Mouse (Mus musculus) CH12.LX (cell line): Measurements from ENCODE around the gene Vps37c.

Experiments used
- CHD2 ChIP-seq: IDR thresholded peaks from 2 replicates; pipeline ENCODE4 v1.6.1; 2011; ENCODE audit warnings: low read length, improper control_type of control experiment
- CTCF ChIP-seq, 2 experiments: IDR thresholded peaks in 1 of 2; conservative IDR thresholded peaks in 1 of 2; 2 replicates each; pipeline ENCODE4 v1.5.1; 2011 to 2012; ENCODE audit warnings: low read depth in 2 of 2, low read length in 2 of 2, improper control_type of control experiment in 1 of 2, inconsistent platforms in 1 of 2, mild to moderate bottlenecking in 1 of 2, moderate library complexity in 1 of 2
- MAX ChIP-seq: IDR thresholded peaks from 2 replicates; pipeline ENCODE4 v1.6.1; 2011; ENCODE audit warnings: low read length, improper control_type of control experiment
- MEF2A ChIP-seq: IDR thresholded peaks from 2 replicates; pipeline ENCODE4 v1.6.1; 2014; ENCODE audit warnings: low read depth, mild to moderate bottlenecking, inconsistent platforms, low read length, improper control_type of control experiment, borderline replicate concordance
- MYC ChIP-seq: IDR thresholded peaks from 2 replicates; pipeline ENCODE4 v1.6.1; 2011; ENCODE audit warnings: low read depth, mild to moderate bottlenecking, improper control_type of control experiment, low read length
- UBTF ChIP-seq: IDR thresholded peaks from 2 replicates; pipeline ENCODE4 v1.6.1; 2012; ENCODE audit warnings: low read depth, mild to moderate bottlenecking, inconsistent platforms, low read length, improper control_type of control experiment, moderate library complexity
- ZC3H11A ChIP-seq: IDR thresholded peaks from 2 replicates; pipeline ENCODE4 v1.6.1; 2012; ENCODE audit warnings: low read depth, mild to moderate bottlenecking, inconsistent platforms, low read length, improper control_type of control experiment
- ZMIZ1 ChIP-seq: IDR thresholded peaks from 2 replicates; pipeline ENCODE4 v1.6.1; 2012; ENCODE audit warnings: low read depth, mild to moderate bottlenecking, inconsistent platforms, low read length, improper control_type of control experiment

DNA sequence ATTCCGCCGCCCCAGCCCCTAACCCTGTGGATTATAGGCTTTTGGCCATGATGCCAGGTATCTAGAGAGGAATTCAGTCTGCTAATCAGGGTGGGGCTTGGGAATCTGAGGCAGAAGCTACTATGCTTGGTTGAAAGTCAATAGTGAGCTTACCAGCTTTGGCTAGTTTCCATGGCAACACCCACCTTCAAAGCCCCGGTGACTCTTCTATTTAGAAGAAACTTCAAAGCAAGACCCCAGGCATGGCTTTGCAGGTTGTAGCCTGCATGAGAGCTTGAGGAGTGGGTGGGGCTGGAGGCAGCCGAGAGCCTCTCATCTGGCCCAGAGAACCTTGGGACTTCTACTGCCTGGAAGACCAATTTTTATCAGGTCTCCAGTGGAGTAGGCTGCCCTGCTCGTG, 35.1 kb downstream of the Vps37c start:
- TF ChIP-seq MEF2A (no peak), CTCF (conservative IDR thresholded peaks at IDR 0.05 in 1 of 2, IDR thresholded peaks at IDR 0.05 in 1 of 2; ENCODE audit: low read depth in 2 of 2, low read length in 2 of 2) (no peak), CHD2 (no peak), ZMIZ1 (no peak), MAX (no peak), ZC3H11A (no peak), UBTF (no peak), MYC (no peak)
